Mouse (Mus musculus) forebrain, embryonic 11.5 days (tissue): ENCODE measurements around the gene Fan1. TPM values are rescaled to one million over a fixed set of nuclear protein-coding genes. Genes with fewer than 3 reads are reported as not detected.

ENCODE experiments used
- ATAC-seq: fragments of 200-750 bp; cut with Nextera tagmentation; replicated peaks from 2 replicates; pipeline ENCODE4 v1.8.0; 2017; ENCODE audit warnings: moderate TSS enrichment; ENCODE audit not compliant: low FRiP score
- DNase-seq: peaks from one replicate; pipeline ENCODE4 v3.0.0-alpha.2; 2017; ENCODE audit warnings: low spot score
- H3K27ac ChIP-seq: fragments of 300-500 bp; sonication (generic); 2 replicates; pipeline ENCODE4 v1.5.1; 2014; ENCODE audit warnings: low read depth, low read length
- H3K27me3 ChIP-seq: fragments of 300-500 bp; sonication (generic); 2 replicates; pipeline ENCODE4 v1.6.1; 2014; ENCODE audit warnings: mild to moderate bottlenecking, low read length, mixed read lengths; ENCODE audit not compliant: control insufficient read depth, insufficient read depth
- H3K36me3 ChIP-seq: fragments of 300-500 bp; sonication (generic); 2 replicates; pipeline ENCODE4 v1.6.1; 2014; ENCODE audit warnings: mild to moderate bottlenecking, low read length, moderate library complexity, mixed read lengths; ENCODE audit not compliant: control insufficient read depth, insufficient read depth
- H3K4me1 ChIP-seq: fragments of 300-500 bp; sonication (generic); replicated peaks from 2 replicates; pipeline ENCODE4 v1.6.1; 2014; ENCODE audit warnings: low read length, mixed read lengths; ENCODE audit not compliant: control insufficient read depth, insufficient read depth
- H3K4me2 ChIP-seq: fragments of 300-500 bp; sonication (generic); 2 replicates; pipeline ENCODE4 v1.6.1; 2014; ENCODE audit warnings: low read depth, mild to moderate bottlenecking, low read length, moderate library complexity, mixed read lengths; ENCODE audit not compliant: severe bottlenecking
- H3K4me3 ChIP-seq: fragments of 300-500 bp; sonication (generic); 2 replicates; pipeline ENCODE4 v1.5.1; 2014; ENCODE audit warnings: low read depth, low read length
- H3K9ac ChIP-seq: fragments of 300-500 bp; sonication (generic); 2 replicates; pipeline ENCODE4 v1.6.1; 2014; ENCODE audit warnings: low read length
- H3K9me3 ChIP-seq: fragments of 300-500 bp; sonication (generic); 2 replicates; pipeline ENCODE4 v1.6.1; 2016; ENCODE audit warnings: low read length, mixed read lengths; ENCODE audit not compliant: control insufficient read depth
- whole genome bisulfite sequencing: fragments of 180-500 bp; shearing (Covaris S2); extraction: QIAGEN DNeasy Blood & Tissue Kit; methylation state at CpG from one replicate; pipeline ENCODE4 v1.1.7; 2014; 5-methylcytosine and 5-hydroxymethylcytosine counted together
- polyA plus RNA-seq: library from polyadenylated mRNA; unstranded; fragments of >200 nt; fragmentation: Nextera tagmentation; extraction: Ambion mirVana; gene quantifications from 2 replicates; pipeline ENCODE4 v1.2.1, GENCODE M21; 2014

Fan1 gene
- polyA plus RNA-seq: 8.8 and 9.0 TPM in 2 replicates

DNA sequence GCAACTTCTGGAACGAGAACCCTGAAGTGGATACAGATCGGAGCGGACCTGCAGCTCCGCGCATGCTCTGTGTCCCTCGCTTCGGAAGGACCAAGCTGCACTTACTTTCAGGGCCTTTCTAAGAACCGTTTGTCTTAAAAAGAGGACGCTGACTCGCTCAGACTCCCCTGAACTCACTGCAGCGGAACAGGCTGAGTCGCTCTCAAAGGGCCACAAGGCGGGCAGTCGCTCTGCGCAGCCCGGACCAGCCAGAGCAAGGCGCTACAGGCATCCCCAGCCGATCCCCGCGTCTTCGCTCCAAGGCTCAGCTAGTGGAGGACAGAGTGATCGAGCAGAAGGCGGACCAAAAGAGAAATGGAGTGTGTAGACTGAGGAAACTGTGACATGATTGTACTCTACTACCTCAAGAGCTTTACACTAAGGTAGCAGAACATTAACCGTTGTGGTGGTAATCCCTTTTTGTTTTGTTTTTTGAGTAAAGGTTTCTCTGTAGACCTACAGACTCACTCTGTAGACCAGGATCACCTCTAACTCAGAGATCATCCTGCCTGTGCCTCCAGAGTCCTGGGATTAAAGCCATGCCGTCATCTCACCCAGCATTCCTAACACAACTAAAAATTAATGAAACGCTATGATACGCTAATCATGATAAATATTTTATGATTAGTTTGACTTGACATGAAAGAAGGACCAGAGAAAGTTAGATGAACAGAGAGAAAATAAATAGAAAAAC is at the start of gene Fan1:
Gene Fan1, minus strand, starts transcription at position 266 of the 733 bp plus-strand sequence.
- Histone ChIP-seq H3K9ac (peak within 1 kb of the TSS; percentile 80), H3K27me3 (no peaks in the 10 kb centered on the region), H3K4me2 (peak within 1 kb of the TSS; percentile 65), H3K4me3 (peak within 1 kb of the TSS; percentile 62), H3K9me3 (no peaks in the 10 kb centered on the region), H3K4me1 (no peaks in the 10 kb centered on the region), H3K27ac (peak within 1 kb of the TSS; percentile 95), H3K36me3 (peaks cover 8% of the 10 kb centered on the region; the same call in 1 of the 2 replicates)
- DNase-seq: peak; percentile 93
- 5% methylated on average over 27 of the region's 27 CpGs for WGBS
- peak; percentile 94 for ATAC-seq

GRCm38 (mm10) chr7:64403989-64404388 is 30.1 kb upstream of the Fan1 start:
- H3K4me1 ChIP-seq: no peaks in the 10 kb centered on the region
- H3K4me3 ChIP-seq: no peak overlapping the region
- no peak overlapping the region for H3K27ac ChIP-seq
- no peak overlapping the region for H3K4me2 ChIP-seq
- H3K27me3 ChIP-seq: no peaks in the 10 kb centered on the region
- H3K36me3 ChIP-seq: no peaks in the 10 kb centered on the region
- no peaks in the 10 kb centered on the region for H3K9me3 ChIP-seq
- 91% methylated on average over 8 of the region's 8 CpGs for WGBS
- no peak overlapping the region for H3K9ac ChIP-seq
- ATAC-seq (no peak), DNase-seq (no peak)

DNA sequence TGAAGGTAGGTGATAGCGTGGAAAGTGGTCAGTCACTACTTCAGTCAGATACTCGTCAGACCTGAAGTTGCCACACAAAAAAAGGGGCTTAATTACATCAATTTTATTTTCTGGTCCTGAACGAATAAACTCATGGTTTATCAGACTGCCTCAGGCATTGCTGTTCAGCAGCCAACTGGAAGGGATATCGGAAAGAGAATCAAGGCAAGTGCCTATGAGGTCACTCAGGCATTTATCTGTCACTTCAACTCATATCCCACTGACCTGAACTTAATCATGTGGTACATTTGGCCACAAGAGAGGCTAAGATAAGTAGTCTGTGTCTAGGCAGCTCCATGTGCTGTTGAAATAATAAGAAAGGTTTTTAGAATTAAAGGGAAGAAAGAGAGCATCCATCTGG is 28.6 kb upstream of the Fan1 start:
- Histone ChIP-seq H3K4me3 (no peak overlapping the region), H3K4me2 (no peak overlapping the region), H3K4me1 (no peaks in the 10 kb centered on the region), H3K27ac (no peak overlapping the region), H3K27me3 (no peaks in the 10 kb centered on the region), H3K9me3 (no peaks in the 10 kb centered on the region), H3K9ac (no peak overlapping the region), H3K36me3 (no peaks in the 10 kb centered on the region)
- 94% methylated on average over 4 of the region's 4 CpGs for whole genome bisulfite sequencing
- no peak for DNase-seq
- no peak for ATAC-seq

DNA sequence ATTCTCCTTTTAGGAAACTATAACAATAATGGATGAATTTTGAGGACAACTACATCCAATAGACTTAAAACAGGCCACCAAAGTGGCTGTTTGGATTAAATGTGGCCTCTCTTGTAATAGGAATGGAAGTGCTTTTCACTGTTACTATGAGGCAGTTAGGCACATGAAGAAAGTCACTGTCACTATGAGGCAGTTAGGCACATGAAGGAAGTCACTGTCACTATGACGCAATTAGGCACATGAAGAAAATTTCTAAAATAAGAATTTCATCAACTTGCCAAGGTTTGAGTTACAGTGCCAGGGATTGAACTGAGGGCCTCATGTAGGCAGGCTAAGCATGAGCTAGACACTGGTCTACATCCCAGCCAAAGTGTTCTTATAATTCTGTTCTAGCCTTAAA is 26.8 kb upstream of the Fan1 start:
- H3K4me2 ChIP-seq: no peak overlapping the region
- no peaks in the 10 kb centered on the region for H3K9me3 ChIP-seq
- H3K4me3 ChIP-seq: no peak overlapping the region
- H3K9ac ChIP-seq: no peak overlapping the region
- no peak overlapping the region for H3K27ac ChIP-seq
- ATAC-seq: no peak
- no peak for DNase-seq
- H3K4me1 ChIP-seq: no peaks in the 10 kb centered on the region
- WGBS: 94% methylated on average over 1 of the region's 1 CpGs
- H3K36me3 ChIP-seq: no peaks in the 10 kb centered on the region
- no peaks in the 10 kb centered on the region for H3K27me3 ChIP-seq

DNA sequence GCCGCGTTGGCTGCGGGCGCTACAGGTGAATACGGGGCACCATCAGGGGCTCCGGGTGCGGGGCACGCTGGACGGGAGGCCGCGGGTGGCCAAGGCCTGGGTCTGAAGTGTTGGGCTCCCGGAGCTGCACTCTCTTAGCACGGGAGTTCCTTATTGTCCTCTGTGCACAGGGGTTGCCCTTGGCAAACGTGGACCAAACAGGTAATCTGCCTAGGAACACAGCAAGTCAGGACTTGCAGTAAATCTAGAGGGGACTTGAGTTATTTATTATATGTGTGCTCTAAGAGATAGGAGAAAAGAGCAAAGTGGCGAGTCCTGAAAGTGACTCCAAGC is 18.9 kb upstream of the Fan1 start:
- no peaks in the 10 kb centered on the region for H3K9me3 ChIP-seq
- no peaks in the 10 kb centered on the region; the same call in 1 of the 2 replicates for H3K4me1 ChIP-seq
- no peaks in the 10 kb centered on the region for H3K27me3 ChIP-seq
- H3K36me3 ChIP-seq: no peaks in the 10 kb centered on the region
- DNase-seq (no peak), ATAC-seq (no peak)
- peak overlapping the region; percentile 81 for H3K9ac ChIP-seq
- peak overlapping the region; percentile 63 for H3K4me2 ChIP-seq
- H3K4me3 ChIP-seq: peak overlapping the region; percentile 76
- 2% methylated on average over 15 of the region's 15 CpGs for WGBS
- H3K27ac ChIP-seq: peak overlapping the region; percentile 41; the same call in 1 of the 2 replicates

DNA sequence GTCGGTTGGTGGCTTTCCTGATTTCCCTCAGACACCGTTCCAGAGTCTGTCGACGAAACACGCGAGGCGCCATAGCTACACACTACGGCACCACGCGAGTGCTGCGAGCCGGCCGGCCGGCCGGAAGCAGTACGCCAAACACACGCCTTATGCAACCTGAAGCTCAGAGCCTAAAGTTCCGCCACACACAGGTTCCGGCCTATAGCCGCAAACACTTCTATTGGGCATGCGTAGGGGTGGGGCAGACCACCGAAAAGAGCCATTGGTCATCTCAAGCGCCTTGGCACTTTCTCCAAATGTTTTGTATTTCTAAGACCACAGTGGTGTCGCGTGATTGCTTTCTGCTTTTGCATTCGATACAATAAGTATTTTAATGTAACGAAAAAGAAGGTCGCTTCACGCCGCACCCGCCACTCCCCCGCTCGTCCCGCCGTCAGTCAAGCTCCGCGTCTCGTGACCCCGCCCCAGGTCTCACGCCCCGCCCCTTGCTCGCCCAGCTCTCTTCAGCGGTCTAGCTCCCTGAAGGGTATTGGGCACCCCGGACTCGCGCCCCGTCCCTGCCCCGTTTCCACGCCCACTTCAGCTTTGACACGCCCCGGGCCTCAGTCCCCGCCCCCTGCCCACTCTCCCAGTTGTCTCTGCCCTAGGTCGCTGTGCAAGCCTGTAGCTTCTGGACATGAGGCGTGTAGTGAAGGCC is 18.4 kb upstream of the Fan1 start, which contains the start of the genes Mphosph10 and Mcee:
Gene Mphosph10, minus strand, starts transcription at position 147 of the 697 bp plus-strand sequence.
Gene Mcee, plus strand, starts transcription at position 486 of the 697 bp plus-strand sequence.
- Histone ChIP-seq H3K4me1 (no peaks in the 10 kb centered on the region; the same call in 1 of the 2 replicates), H3K27ac (peak within 1 kb of the TSS; percentile 41; the same call in 1 of the 2 replicates), H3K36me3 (no peaks in the 10 kb centered on the region), H3K27me3 (no peaks in the 10 kb centered on the region), H3K4me3 (peak within 1 kb of the TSS; percentile 76), H3K9me3 (no peaks in the 10 kb centered on the region), H3K4me2 (peak within 1 kb of the TSS; percentile 63), H3K9ac (peak within 1 kb of the TSS; percentile 81)
- under 1% methylated on average over 54 of the region's 54 CpGs for WGBS
- DNase-seq: peak; percentile 98
- peak; percentile 99 for ATAC-seq

- Histone ChIP-seq H3K27ac (no peak overlapping the region), H3K9me3 (no peaks in the 10 kb centered on the region), H3K4me3 (peak overlapping the region; percentile 76), H3K4me2 (peak overlapping the region; percentile 63), H3K36me3 (no peaks in the 10 kb centered on the region; the same call in 1 of the 2 replicates), H3K4me1 (no peaks in the 10 kb centered on the region; the same call in 1 of the 2 replicates), H3K27me3 (no peaks in the 10 kb centered on the region), H3K9ac (peak overlapping the region; percentile 81)
- no peak for DNase-seq
- 5% methylated on average over 8 of the region's 8 CpGs for WGBS
- ATAC-seq: no peak
These were observed 17.6 kb upstream of the Fan1 start for GRCm38 (mm10) chr7:64391479-64391878.

GRCm38 (mm10) chr7:64373147-64373829 is 607 bp downstream of the Fan1 start:
- ATAC-seq (peak; percentile 3; the same call in 1 of the 2 replicates), DNase-seq (no peak)
- Histone ChIP-seq H3K4me2 (peak overlapping the region; percentile 65), H3K9me3 (no peaks in the 10 kb centered on the region), H3K4me1 (no peaks in the 10 kb centered on the region), H3K27ac (peak overlapping the region; percentile 95), H3K9ac (peak overlapping the region; percentile 80), H3K4me3 (peak overlapping the region; percentile 62), H3K36me3 (peaks cover 3% of the 10 kb centered on the region; the same call in 1 of the 2 replicates), H3K27me3 (no peaks in the 10 kb centered on the region)
- 18% methylated on average over 18 of the region's 18 CpGs for WGBS
